Mouse (Mus musculus): ENCODE measurements around the gene Smg6.
"Not testable (repeated sequence)": the region's sequence is repeated elsewhere in the genome, so short reads cannot be mapped to it uniquely, and the experiment has no call there.

Gene Smg6

GRCm38 (mm10) chr11:74994141-74994540 lies 68.5 kb downstream of the Smg6 start:
- no peak for DNase-seq (ENCODE audit: low read depth, low spot score)

GRCm38 (mm10) chr11:74994856-74995255 lies 69.2 kb downstream of the Smg6 start:
- no peak for DNase-seq (ENCODE audit: low read depth, low spot score)

- no peak for DNase-seq (ENCODE audit: low read depth, low spot score)
These were observed 70.9 kb downstream of the Smg6 start for GRCm38 (mm10) chr11:74996482-74996881.

GRCm38 (mm10) chr11:75000869-75001653 lies 75.4 kb downstream of the Smg6 start:
- no peak for DNase-seq (ENCODE audit: low read depth, low spot score)

- no peak for DNase-seq (ENCODE audit: low read depth, low spot score)
These were observed 82.6 kb downstream of the Smg6 start for GRCm38 (mm10) chr11:75008270-75008669.

- not testable (repeated sequence) for DNase-seq (ENCODE audit: low read depth, low spot score)
These were observed 83.9 kb downstream of the Smg6 start for GRCm38 (mm10) chr11:75009537-75009936.

GRCm38 (mm10) chr11:75012997-75013694 lies 87.5 kb downstream of the Smg6 start:
- peak; percentile 6 for DNase-seq (ENCODE audit: low read depth, low spot score)

GRCm38 (mm10) chr11:75013764-75014695 lies 88.4 kb downstream of the Smg6 start:
- DNase-seq (ENCODE audit: low read depth, low spot score): peak; percentile 41

- DNase-seq (ENCODE audit: low read depth, low spot score): peak; percentile 7
These were observed 89.2 kb downstream of the Smg6 start for GRCm38 (mm10) chr11:75014816-75015215.

- no peak for DNase-seq (ENCODE audit: low read depth, low spot score)
These were observed 89.8 kb downstream of the Smg6 start for GRCm38 (mm10) chr11:75015453-75015871.

GRCm38 (mm10) chr11:75016309-75016860 lies 90.8 kb downstream of the Smg6 start:
- no peak for DNase-seq (ENCODE audit: low read depth, low spot score)

- no peak for DNase-seq (ENCODE audit: low read depth, low spot score)
These were observed 92.2 kb downstream of the Smg6 start for GRCm38 (mm10) chr11:75017831-75018230.

GRCm38 (mm10) chr11:75026977-75027376 lies 101.4 kb downstream of the Smg6 start:
- no peak for DNase-seq (ENCODE audit: low read depth, low spot score)

GRCm38 (mm10) chr11:75027616-75028015 lies 102.0 kb downstream of the Smg6 start:
- no peak for DNase-seq (ENCODE audit: low read depth, low spot score)

- DNase-seq (ENCODE audit: low read depth, low spot score): peak; percentile 77
These were observed 105.6 kb downstream of the Smg6 start for GRCm38 (mm10) chr11:75031251-75031650.

- DNase-seq (ENCODE audit: low read depth, low spot score): no peak
These were observed 107.3 kb downstream of the Smg6 start for GRCm38 (mm10) chr11:75032946-75033345.

GRCm38 (mm10) chr11:75033581-75034067 lies 108.0 kb downstream of the Smg6 start:
- DNase-seq (ENCODE audit: low read depth, low spot score): no peak

- DNase-seq (ENCODE audit: low read depth, low spot score): no peak
These were observed 108.5 kb downstream of the Smg6 start for GRCm38 (mm10) chr11:75034104-75034503.

GRCm38 (mm10) chr11:75044333-75044732 lies 118.7 kb downstream of the Smg6 start:
- DNase-seq (ENCODE audit: low read depth, low spot score): no peak

GRCm38 (mm10) chr11:75045822-75046221 lies 120.2 kb downstream of the Smg6 start:
- no peak for DNase-seq (ENCODE audit: low read depth, low spot score)

GRCm38 (mm10) chr11:75046638-75047037 lies 121.0 kb downstream of the Smg6 start:
- DNase-seq (ENCODE audit: low read depth, low spot score): no peak
